Mouse (Mus musculus): ENCODE measurements around the gene Spryd3.

The Spryd3 gene

GRCm38 (mm10) chr15:102072963-102073558 is 63.0 kb downstream of the Spryd3 start:
- DNase-seq (ENCODE audit: low spot score in 2 of 2), result no peak

- DNase-seq (ENCODE audit: low spot score in 2 of 2), result no peak
Measured at GRCm38 (mm10) chr15:102070476-102071467, 65.3 kb downstream of the Spryd3 start.

Measured in urinary bladder, adult 18-20 months (tissue).